Mouse (Mus musculus) hindbrain, embryonic 13.5 days (tissue): ENCODE results near the gene Pcsk6. TPM values are rescaled to one million over a fixed set of nuclear protein-coding genes. Genes with fewer than 3 reads are reported as not detected.

Source experiments
- ATAC-seq: fragments of 200-750 bp; cut with Nextera tagmentation; 2 replicates; pipeline ENCODE4 v1.8.0; 2017; ENCODE audit warnings: moderate TSS enrichment; ENCODE audit not compliant: low FRiP score
- H3K27ac ChIP-seq: fragments of 300-500 bp; sonication (generic); 2 replicates; pipeline ENCODE4 v1.5.1; 2015; ENCODE audit warnings: inconsistent platforms, mild to moderate bottlenecking, moderate library complexity
- H3K27me3 ChIP-seq: fragments of 300-500 bp; sonication (generic); 2 replicates; pipeline ENCODE4 v1.6.1; 2015; ENCODE audit warnings: mild to moderate bottlenecking, inconsistent platforms
- H3K36me3 ChIP-seq: fragments of 300-500 bp; sonication (generic); 2 replicates; pipeline ENCODE4 v1.6.1; 2015; ENCODE audit warnings: mild to moderate bottlenecking, inconsistent platforms
- H3K4me1 ChIP-seq: fragments of 300-500 bp; sonication (generic); replicated peaks from 2 replicates; pipeline ENCODE4 v1.6.1; 2015; ENCODE audit warnings: inconsistent platforms
- H3K4me2 ChIP-seq: fragments of 300-500 bp; sonication (generic); 2 replicates; pipeline ENCODE4 v1.6.1; 2015; ENCODE audit warnings: inconsistent platforms, mild to moderate bottlenecking, moderate library complexity
- H3K4me3 ChIP-seq: fragments of 300-500 bp; sonication (generic); 2 replicates; pipeline ENCODE4 v1.5.1; 2015; ENCODE audit warnings: mild to moderate bottlenecking, inconsistent platforms
- H3K9ac ChIP-seq: fragments of 300-500 bp; sonication (generic); 2 replicates; pipeline ENCODE4 v1.6.1; 2015; ENCODE audit warnings: mild to moderate bottlenecking, inconsistent platforms
- H3K9me3 ChIP-seq: fragments of 300-500 bp; sonication (generic); 2 replicates; pipeline ENCODE4 v1.6.1; 2016; ENCODE audit warnings: inconsistent platforms
- WGBS: fragments of 180-500 bp; shearing (Covaris S2); methylation state at CpG from one replicate; pipeline ENCODE4 v1.1.7; 2015; 5-methylcytosine and 5-hydroxymethylcytosine counted together
- polyA plus RNA-seq: library from polyadenylated mRNA; unstranded; fragments of >200 nt; fragmentation: Nextera tagmentation; extraction: Ambion mirVana; gene quantifications from 2 replicates; pipeline ENCODE4 v1.2.1, GENCODE M21; 2015

Pcsk6 gene
- polyA plus RNA-seq, 1 experiment from 2014 or later, result 0.52 TPM

DNA sequence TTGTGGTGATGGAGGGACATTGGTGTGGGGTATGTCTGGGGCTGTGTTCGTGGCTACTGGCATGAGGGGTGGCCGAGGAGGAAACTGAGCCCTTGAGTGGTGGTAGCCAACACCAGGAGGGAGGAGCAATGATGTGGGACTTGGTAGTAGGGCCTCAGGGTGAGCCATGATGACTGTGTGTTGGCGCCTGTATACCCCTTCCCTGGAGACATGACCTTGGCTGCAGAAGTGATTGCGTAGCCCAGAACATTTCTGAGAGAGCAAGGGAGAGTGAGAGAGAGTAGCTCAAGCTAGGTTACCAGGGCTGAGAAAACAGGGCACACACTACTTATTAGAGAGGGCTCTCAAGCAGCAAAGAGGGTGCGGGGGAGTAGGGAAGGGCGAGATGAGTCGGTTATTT lies 30.3 kb downstream of the Pcsk6 start:
- Histone ChIP-seq H3K36me3 (no peaks in the 10 kb centered on the region), H3K9ac (no peak overlapping the region), H3K4me1 (peaks cover 15% of the 10 kb centered on the region), H3K4me3 (no peak overlapping the region), H3K4me2 (no peak overlapping the region), H3K9me3 (no peaks in the 10 kb centered on the region), H3K27me3 (no peaks in the 10 kb centered on the region), H3K27ac (no peak overlapping the region)
- ATAC-seq, result no peak
- 92% methylated on average over 7 of the region's 7 CpGs for whole genome bisulfite sequencing

DNA sequence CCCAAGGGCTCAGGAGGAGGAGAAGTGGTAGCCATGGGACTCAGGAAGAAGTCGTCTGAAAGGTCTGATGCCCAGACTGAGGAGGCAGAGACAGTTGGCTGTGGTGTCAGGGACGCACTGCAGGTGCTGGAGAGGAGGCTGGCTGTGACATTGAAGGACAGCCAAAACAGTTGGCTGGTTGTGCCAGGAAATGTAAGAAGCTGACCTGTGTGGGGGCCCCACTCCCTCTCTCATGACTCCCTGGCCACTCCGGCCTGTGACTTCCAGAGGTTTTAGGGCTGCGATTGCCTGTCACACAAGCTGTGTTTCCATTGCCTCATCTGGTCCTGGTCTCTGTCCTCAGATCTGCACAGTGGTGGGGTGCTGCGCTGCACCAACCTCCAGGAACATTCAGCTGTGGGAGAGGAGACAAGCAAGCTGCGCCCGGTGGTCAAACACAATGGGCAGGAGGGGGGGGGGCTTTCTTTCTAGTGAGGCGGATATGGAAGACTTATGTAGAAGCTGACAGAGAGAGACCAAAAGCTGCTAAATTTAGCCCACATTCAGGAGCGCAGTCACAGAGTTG lies 30.8 kb downstream of the Pcsk6 start:
- Histone ChIP-seq H3K4me1 (peaks cover 15% of the 10 kb centered on the region), H3K4me2 (no peak overlapping the region), H3K4me3 (no peak overlapping the region), H3K27me3 (no peaks in the 10 kb centered on the region), H3K9ac (no peak overlapping the region), H3K9me3 (no peaks in the 10 kb centered on the region), H3K27ac (no peak overlapping the region), H3K36me3 (no peaks in the 10 kb centered on the region)
- WGBS, result 61% methylated on average over 9 of the region's 9 CpGs
- no peak for ATAC-seq

DNA sequence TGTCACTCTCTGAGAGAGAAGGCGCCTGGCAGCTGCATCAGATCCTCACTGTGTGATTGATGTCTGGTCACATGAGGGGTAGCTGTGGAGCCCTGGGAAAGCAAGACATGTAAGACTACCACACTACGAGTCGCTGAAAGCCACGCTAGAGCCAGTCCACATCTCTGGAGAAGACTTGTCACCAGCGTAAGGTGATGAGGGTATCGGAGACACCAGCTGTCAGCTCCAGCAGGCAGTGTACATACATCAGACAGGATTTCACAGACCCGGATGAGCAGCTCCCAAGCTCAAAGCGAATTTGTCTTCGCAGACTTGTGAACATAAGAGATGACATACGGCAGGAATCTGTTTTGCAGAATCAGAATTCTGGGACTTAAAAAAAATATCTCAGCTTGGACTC lies 32.0 kb downstream of the Pcsk6 start:
- no peak overlapping the region for H3K27ac ChIP-seq
- no peak overlapping the region for H3K4me2 ChIP-seq
- no peak overlapping the region for H3K9ac ChIP-seq
- WGBS, result 83% methylated on average over 10 of the region's 10 CpGs
- no peaks in the 10 kb centered on the region for H3K36me3 ChIP-seq
- no peaks in the 10 kb centered on the region for H3K9me3 ChIP-seq
- no peaks in the 10 kb centered on the region for H3K27me3 ChIP-seq
- ATAC-seq, result no peak
- H3K4me3 ChIP-seq, result no peak overlapping the region
- peaks cover 15% of the 10 kb centered on the region for H3K4me1 ChIP-seq

DNA sequence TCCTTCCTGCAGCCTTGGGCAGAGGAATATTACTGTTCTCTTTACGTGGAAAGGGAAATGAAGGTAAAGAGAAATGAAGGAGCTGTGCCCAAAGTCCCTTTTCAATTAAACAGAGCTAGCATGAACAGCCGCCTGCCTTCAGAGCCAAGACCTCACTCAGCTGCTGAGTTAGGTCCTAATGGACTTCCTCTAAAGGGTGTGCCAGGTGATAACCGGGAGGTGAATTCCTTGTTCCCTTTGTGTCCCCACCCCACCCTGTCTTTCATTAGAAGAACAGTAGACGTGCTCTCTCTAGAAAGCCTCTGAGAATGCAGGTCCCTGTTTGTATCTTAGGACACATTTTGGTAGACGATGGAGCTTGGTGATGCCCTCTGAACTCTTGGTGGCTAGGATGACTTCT lies 33.7 kb downstream of the Pcsk6 start:
- Histone ChIP-seq H3K27me3 (no peaks in the 10 kb centered on the region), H3K36me3 (no peaks in the 10 kb centered on the region), H3K9ac (no peak overlapping the region), H3K4me3 (no peak overlapping the region), H3K9me3 (no peaks in the 10 kb centered on the region), H3K27ac (no peak overlapping the region), H3K4me1 (peaks cover 15% of the 10 kb centered on the region), H3K4me2 (no peak overlapping the region)
- 82% methylated on average over 5 of the region's 5 CpGs for WGBS
- ATAC-seq, result no peak

DNA sequence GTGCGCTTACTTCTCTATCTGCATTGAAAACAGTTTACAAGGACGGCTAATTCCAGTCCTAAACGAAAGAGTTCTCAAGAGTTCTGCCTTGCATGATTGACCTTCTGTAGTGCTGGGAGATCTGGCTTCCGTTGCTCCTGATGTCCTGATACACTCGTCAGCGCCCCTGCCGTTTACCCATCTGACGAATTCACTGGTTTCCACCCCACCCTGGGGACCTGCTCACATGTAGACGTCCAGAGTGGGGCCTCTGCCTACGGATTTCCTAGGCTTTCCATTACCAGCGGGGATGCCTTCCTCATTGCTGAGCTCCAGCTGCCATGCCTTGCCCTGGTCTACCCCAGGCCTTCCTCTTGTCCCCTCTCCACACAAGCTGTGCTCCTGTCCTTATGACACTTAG lies 39.7 kb downstream of the Pcsk6 start:
- 82% methylated on average over 11 of the region's 11 CpGs for WGBS

DNA sequence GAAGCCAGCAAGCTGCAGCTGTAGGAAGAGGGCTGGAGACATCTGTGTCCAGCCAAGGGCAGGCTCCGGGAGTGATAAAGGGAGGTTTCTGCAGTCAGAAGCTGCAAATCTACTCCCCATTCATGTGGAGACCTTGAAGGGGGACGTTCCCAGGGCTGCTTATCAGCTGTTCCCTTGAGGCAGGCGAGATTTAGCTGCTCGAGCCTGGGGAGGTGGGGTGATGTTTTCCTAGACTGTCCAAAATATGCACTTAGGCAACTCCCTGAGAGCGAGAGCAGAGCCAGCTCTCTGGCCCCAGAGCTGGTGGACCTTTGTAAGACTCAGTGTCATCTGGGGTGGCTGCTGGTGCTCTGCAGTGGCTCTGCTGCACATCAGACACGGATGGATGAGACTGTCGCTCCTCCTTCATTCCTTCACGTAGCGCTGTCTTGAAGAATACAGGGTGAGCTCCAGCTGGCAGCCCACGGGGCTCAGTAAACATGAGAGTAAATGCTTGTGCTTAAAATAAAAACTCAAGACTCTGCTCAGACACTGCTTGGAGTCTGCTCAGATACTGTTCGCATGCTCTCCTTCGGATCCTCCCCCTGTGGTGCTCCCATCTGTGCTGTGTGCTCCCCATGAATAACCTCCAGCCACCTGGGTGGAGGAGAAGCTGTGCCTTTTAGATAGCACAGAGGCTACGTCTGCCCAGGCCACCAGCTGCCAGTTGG lies 41.1 kb downstream of the Pcsk6 start:
- no peak overlapping the region for H3K4me3 ChIP-seq
- H3K4me1 ChIP-seq, result peaks cover 14% of the 10 kb centered on the region
- H3K36me3 ChIP-seq, result no peaks in the 10 kb centered on the region
- no peak overlapping the region for H3K4me2 ChIP-seq
- H3K27ac ChIP-seq, result 0 out of 2 replicates have a peak overlapping the region, but pooled peaks have one; percentile 12
- no peaks in the 10 kb centered on the region for H3K9me3 ChIP-seq
- H3K9ac ChIP-seq, result no peak overlapping the region
- 39% methylated on average over 13 of the region's 13 CpGs for WGBS
- H3K27me3 ChIP-seq, result no peaks in the 10 kb centered on the region
- ATAC-seq, result no peak

More for the DNA sequence above, 39.7 kb downstream of the Pcsk6 start:
- Histone ChIP-seq H3K9me3 (no peaks in the 10 kb centered on the region), H3K27ac (no peak overlapping the region), H3K9ac (no peak overlapping the region), H3K4me1 (peaks cover 14% of the 10 kb centered on the region), H3K4me2 (no peak overlapping the region), H3K36me3 (no peaks in the 10 kb centered on the region), H3K4me3 (no peak overlapping the region), H3K27me3 (no peaks in the 10 kb centered on the region)
- ATAC-seq, result no peak

DNA sequence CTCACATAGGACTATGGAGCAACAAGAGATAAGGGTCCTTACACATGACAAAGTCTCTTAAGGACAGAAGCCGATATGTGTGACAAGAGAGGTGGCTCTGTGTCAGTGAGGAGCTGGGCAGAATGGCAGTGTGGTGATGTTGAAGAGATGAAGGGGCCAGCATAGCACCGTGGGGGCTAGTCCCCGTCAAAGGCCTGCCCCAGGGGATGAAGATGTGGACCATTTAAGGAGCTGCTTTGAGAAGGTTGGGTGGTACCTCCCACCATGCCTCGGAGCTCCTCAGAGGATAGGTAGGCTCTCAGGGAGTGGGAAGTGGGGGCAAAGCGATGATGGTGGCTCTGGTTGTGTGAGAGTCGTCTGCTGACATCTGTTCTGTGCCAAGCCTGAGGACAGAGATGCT lies 41.9 kb downstream of the Pcsk6 start:
- Histone ChIP-seq H3K4me2 (no peak overlapping the region), H3K36me3 (no peaks in the 10 kb centered on the region), H3K9ac (no peak overlapping the region), H3K9me3 (no peaks in the 10 kb centered on the region), H3K27me3 (no peaks in the 10 kb centered on the region), H3K4me1 (peaks cover 14% of the 10 kb centered on the region), H3K4me3 (no peak overlapping the region), H3K27ac (no peak overlapping the region)
- 84% methylated on average over 6 of the region's 6 CpGs for WGBS
- ATAC-seq, result no peak

DNA sequence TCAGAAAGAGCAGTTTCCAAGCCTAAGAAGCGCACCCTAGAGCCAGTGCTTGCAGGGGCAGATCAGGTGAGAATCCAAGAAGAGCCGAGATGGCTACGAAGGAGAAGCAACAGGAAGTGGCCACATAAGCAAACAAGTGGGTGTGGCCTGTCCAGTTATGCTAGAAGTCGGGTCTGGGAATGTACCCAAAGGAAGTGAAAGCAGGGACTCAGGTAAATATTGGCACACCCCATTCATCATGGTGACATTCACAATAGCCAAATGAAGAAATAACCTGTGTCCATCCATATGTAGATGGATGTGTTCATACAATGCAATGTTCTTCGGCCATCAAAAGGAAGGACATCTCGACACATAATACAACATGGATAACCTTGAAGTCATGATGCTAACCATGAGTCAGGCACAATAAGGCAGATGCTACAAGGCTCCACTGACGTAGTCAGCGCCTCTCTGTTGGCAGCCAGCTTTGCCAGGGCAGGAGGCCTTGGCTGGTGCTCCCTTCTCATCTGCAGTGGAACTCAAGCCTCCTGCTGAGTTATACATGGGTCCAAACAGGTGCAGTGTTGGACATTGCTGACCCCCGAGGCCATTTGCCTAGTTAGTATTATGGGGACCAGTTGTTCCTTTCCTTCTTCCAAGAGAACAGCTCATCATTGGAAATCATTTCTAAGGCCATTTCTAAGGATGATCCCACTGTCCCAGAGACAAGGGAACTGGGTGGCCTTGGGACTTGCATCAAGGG lies 45.2 kb downstream of the Pcsk6 start:
- Histone ChIP-seq H3K36me3 (no peaks in the 10 kb centered on the region), H3K27ac (no peak overlapping the region), H3K27me3 (no peaks in the 10 kb centered on the region), H3K4me3 (no peak overlapping the region), H3K9me3 (no peaks in the 10 kb centered on the region), H3K4me1 (peaks cover 10% of the 10 kb centered on the region), H3K9ac (no peak overlapping the region), H3K4me2 (no peak overlapping the region)
- 86% methylated on average over 9 of the region's 9 CpGs for WGBS
- ATAC-seq, result no peak

DNA sequence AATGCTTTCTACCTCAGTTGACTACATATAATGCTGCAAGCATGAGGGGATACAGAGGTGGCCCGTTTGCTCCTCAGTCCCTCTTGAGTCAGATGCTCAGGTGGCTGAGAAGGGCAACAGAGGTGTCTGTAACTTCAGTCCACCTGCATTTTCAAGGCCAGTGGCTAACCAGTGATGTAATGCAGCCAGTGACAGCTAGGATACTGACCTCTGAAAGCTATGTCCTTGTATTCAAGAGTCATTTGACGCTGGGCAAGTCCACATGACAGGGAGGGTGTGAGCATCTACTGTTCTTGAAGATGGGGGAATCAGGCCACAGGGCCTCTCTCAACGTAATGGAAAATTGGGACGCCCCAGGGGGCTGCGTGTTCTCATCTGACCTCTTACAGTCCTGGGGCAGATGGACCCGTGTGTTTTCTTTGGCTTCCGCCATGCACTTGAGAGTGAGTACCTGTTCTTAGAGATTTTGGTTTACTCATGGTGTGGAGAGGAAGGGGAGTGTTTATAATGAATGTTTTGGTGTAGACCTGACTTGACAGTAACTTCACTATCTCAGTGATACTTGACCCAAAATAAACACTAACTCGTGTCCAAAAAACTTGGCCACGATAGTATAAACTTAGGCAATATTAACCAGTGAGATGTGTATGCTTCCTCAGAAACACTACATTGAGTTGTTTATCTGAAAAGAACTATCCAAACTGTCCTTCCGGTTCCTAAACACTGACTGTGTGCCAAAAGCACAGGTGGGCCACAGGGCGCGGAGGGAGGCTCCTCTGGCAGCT lies 48.0 kb downstream of the Pcsk6 start:
- 88% methylated on average over 12 of the region's 12 CpGs for WGBS
- Histone ChIP-seq H3K27ac (no peak overlapping the region), H3K4me3 (no peak overlapping the region), H3K27me3 (no peaks in the 10 kb centered on the region), H3K9me3 (no peaks in the 10 kb centered on the region), H3K4me2 (no peak overlapping the region), H3K36me3 (no peaks in the 10 kb centered on the region), H3K9ac (no peak overlapping the region), H3K4me1 (no peaks in the 10 kb centered on the region)
- no peak for ATAC-seq

DNA sequence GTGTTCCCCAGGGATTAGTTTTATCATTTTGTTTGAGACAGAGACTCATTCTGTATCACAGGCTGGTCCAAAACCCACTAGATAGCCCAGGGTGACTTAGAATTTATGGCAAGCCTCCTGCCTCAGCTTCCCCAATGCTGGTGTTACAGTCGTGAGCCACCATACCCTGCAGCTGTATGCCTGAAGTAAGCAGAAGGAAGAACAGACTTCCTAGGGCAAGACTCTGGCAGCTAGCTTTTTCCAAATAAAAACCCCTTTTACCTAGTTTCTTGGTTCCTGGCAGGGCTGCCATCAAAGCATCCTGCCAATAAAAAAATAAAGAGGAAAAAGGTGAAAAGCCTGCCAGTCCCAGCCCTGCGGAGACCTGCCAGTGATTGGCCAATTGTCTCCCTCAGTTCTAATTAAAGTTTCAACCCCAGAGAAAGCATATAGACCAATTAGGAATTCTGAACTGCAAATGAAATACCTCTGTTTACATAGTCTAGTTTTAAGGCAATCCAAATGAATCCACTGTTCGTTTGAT lies 51.6 kb downstream of the Pcsk6 start:
- no peak for ATAC-seq
- no peaks in the 10 kb centered on the region for H3K9me3 ChIP-seq
- H3K27ac ChIP-seq, result no peak overlapping the region
- H3K4me2 ChIP-seq, result no peak overlapping the region
- H3K36me3 ChIP-seq, result no peaks in the 10 kb centered on the region
- no peaks in the 10 kb centered on the region for H3K27me3 ChIP-seq
- H3K9ac ChIP-seq, result no peak overlapping the region
- no peak overlapping the region for H3K4me3 ChIP-seq
- no peaks in the 10 kb centered on the region for H3K4me1 ChIP-seq
- 82% methylated on average over 3 of the region's 3 CpGs for WGBS

DNA sequence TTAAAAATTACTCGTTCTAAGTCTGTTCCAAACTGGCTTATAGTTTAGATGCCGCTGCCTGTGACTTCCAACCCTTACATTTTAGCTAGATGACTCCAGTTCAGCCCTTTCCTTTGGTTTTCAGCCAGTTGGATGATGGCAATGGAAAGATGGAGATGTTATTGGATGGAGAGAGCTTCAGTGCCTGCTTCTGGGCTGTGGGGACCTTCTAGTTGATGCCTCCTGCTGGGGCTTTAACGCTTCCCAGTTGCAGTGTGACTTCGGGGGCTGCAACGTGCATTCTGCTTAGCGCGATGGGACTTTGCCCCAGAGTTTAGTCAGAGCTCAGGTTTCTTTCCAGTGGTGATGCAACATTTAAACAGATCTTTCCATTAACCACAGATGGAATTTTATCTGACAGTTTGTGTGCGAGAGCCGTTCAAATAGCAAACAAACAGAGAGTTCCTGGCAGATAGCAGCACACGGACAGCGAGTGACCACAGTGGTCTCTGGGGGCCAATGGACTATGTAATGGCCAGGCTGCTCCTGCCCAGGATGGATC lies 53.3 kb downstream of the Pcsk6 start:
- ATAC-seq, result no peak
- Histone ChIP-seq H3K36me3 (no peaks in the 10 kb centered on the region), H3K27me3 (no peaks in the 10 kb centered on the region), H3K9ac (no peak overlapping the region), H3K4me2 (no peak overlapping the region), H3K4me1 (no peaks in the 10 kb centered on the region), H3K27ac (no peak overlapping the region), H3K9me3 (no peaks in the 10 kb centered on the region), H3K4me3 (no peak overlapping the region)
- 74% methylated on average over 11 of the region's 11 CpGs for WGBS

DNA sequence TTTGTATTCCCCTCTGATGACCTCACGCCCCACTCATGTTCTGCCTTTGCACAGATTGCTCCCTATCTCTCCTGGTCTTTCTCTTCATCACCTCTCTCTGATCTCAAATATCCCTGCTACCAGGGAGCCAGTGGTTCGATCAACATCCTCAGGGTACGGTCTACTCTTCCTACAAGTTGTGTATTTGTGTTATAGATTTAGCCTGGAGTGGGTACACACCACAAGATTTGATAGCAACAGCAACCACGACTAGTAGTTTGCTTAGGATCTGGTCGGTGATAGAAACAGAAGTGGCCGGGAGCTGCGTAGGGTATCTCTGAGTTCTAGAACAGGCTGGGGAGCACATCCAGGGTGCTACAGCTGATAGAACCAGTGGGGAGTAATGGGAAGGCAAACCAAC lies 54.3 kb downstream of the Pcsk6 start:
- Histone ChIP-seq H3K27me3 (no peaks in the 10 kb centered on the region), H3K4me2 (no peak overlapping the region), H3K27ac (no peak overlapping the region), H3K4me1 (no peaks in the 10 kb centered on the region), H3K9me3 (no peaks in the 10 kb centered on the region), H3K36me3 (no peaks in the 10 kb centered on the region), H3K4me3 (no peak overlapping the region), H3K9ac (no peak overlapping the region)
- no peak for ATAC-seq
- 95% methylated on average over 7 of the region's 7 CpGs for WGBS
